Mouse (Mus musculus): ENCODE measurements around the gene Gm6588. TPM values are rescaled to one million over a fixed set of nuclear protein-coding genes. Genes with fewer than 3 reads are reported as not detected.

Gm6588 gene
- polyA plus RNA-seq, 1 experiment: not detected

GRCm38 (mm10) chr5:112419535-112419934 is 29.7 kb upstream of the Gm6588 start:
- Histone ChIP-seq H3K4me3 (replicated peaks) (no peak overlapping the region), H3K27me3 (ENCODE audit: control insufficient read depth) (peaks cover 9% of the 10 kb centered on the region), H3K4me1 (ENCODE audit: control insufficient read depth) (no peaks in the 10 kb centered on the region), H3K9me3 (ENCODE audit: control insufficient read depth, low read length) (no peaks in the 10 kb centered on the region), H3K36me3 (ENCODE audit: control insufficient read depth) (no peaks in the 10 kb centered on the region)
- no peak for TF ChIP-seq TAL1 (IDR thresholded peaks at IDR 0.05; ENCODE audit: low read length)
- TF ChIP-seq GATA1 (IDR thresholded peaks at IDR 0.05; ENCODE audit: low read length): no peak

GRCm38 (mm10) chr5:112426635-112427034 is 22.6 kb upstream of the Gm6588 start:
- H3K4me3 ChIP-seq (replicated peaks): no peak overlapping the region
- TF ChIP-seq GATA1 (IDR thresholded peaks at IDR 0.05; ENCODE audit: low read length) (no peak), TAL1 (IDR thresholded peaks at IDR 0.05; ENCODE audit: low read length) (no peak)
- H3K36me3 ChIP-seq (ENCODE audit: control insufficient read depth): no peaks in the 10 kb centered on the region
- H3K27me3 ChIP-seq (ENCODE audit: control insufficient read depth): peaks cover 22% of the 10 kb centered on the region
- no peaks in the 10 kb centered on the region for H3K9me3 ChIP-seq (ENCODE audit: control insufficient read depth, low read length)
- H3K4me1 ChIP-seq (ENCODE audit: control insufficient read depth): no peaks in the 10 kb centered on the region

GRCm38 (mm10) chr5:112427283-112427682 is 21.9 kb upstream of the Gm6588 start:
- H3K4me3 ChIP-seq (replicated peaks): no peak overlapping the region
- H3K36me3 ChIP-seq (ENCODE audit: control insufficient read depth): no peaks in the 10 kb centered on the region
- H3K4me1 ChIP-seq (ENCODE audit: control insufficient read depth): no peaks in the 10 kb centered on the region
- no peak for TF ChIP-seq GATA1 (IDR thresholded peaks at IDR 0.05; ENCODE audit: low read length)
- no peak for TF ChIP-seq TAL1 (IDR thresholded peaks at IDR 0.05; ENCODE audit: low read length)
- no peaks in the 10 kb centered on the region for H3K9me3 ChIP-seq (ENCODE audit: control insufficient read depth, low read length)
- peaks cover 22% of the 10 kb centered on the region for H3K27me3 ChIP-seq (ENCODE audit: control insufficient read depth)

- no peak overlapping the region for H3K4me3 ChIP-seq (replicated peaks)
- TF ChIP-seq TAL1 (IDR thresholded peaks at IDR 0.05; ENCODE audit: low read length) (no peak), GATA1 (IDR thresholded peaks at IDR 0.05; ENCODE audit: low read length) (no peak)
Observed at GRCm38 (mm10) chr5:112428944-112429343, 20.3 kb upstream of the Gm6588 start.

GRCm38 (mm10) chr5:112431120-112431775 is 18.0 kb upstream of the Gm6588 start:
- Histone ChIP-seq H3K4me1 (ENCODE audit: control insufficient read depth) (no peaks in the 10 kb centered on the region), H3K4me3 (replicated peaks) (no peak overlapping the region), H3K9me3 (ENCODE audit: control insufficient read depth, low read length) (no peaks in the 10 kb centered on the region), H3K36me3 (ENCODE audit: control insufficient read depth) (no peaks in the 10 kb centered on the region), H3K27me3 (ENCODE audit: control insufficient read depth) (peaks cover 10% of the 10 kb centered on the region)
- no peak for TF ChIP-seq TAL1 (IDR thresholded peaks at IDR 0.05; ENCODE audit: low read length)
- no peak for TF ChIP-seq GATA1 (IDR thresholded peaks at IDR 0.05; ENCODE audit: low read length)

More at GRCm38 (mm10) chr5:112428944-112429343, 20.3 kb upstream of the Gm6588 start:
- Histone ChIP-seq H3K36me3 (ENCODE audit: control insufficient read depth) (no peaks in the 10 kb centered on the region), H3K4me1 (ENCODE audit: control insufficient read depth) (no peaks in the 10 kb centered on the region), H3K9me3 (ENCODE audit: control insufficient read depth, low read length) (no peaks in the 10 kb centered on the region), H3K27me3 (ENCODE audit: control insufficient read depth) (peaks cover 18% of the 10 kb centered on the region)

- Histone ChIP-seq H3K27me3 (ENCODE audit: control insufficient read depth) (peaks cover 10% of the 10 kb centered on the region), H3K9me3 (ENCODE audit: control insufficient read depth, low read length) (no peaks in the 10 kb centered on the region), H3K36me3 (ENCODE audit: control insufficient read depth) (no peaks in the 10 kb centered on the region), H3K4me3 (replicated peaks) (no peak overlapping the region), H3K4me1 (ENCODE audit: control insufficient read depth) (no peaks in the 10 kb centered on the region)
- no peak for TF ChIP-seq TAL1 (IDR thresholded peaks at IDR 0.05; ENCODE audit: low read length)
- TF ChIP-seq GATA1 (IDR thresholded peaks at IDR 0.05; ENCODE audit: low read length): no peak
Observed at GRCm38 (mm10) chr5:112432033-112432432, 17.2 kb upstream of the Gm6588 start.

- Histone ChIP-seq H3K9me3 (ENCODE audit: control insufficient read depth, low read length) (no peaks in the 10 kb centered on the region), H3K36me3 (ENCODE audit: control insufficient read depth) (no peaks in the 10 kb centered on the region), H3K27me3 (ENCODE audit: control insufficient read depth) (peaks cover 10% of the 10 kb centered on the region), H3K4me3 (replicated peaks) (no peak overlapping the region), H3K4me1 (ENCODE audit: control insufficient read depth) (no peaks in the 10 kb centered on the region)
- TF ChIP-seq TAL1 (IDR thresholded peaks at IDR 0.05; ENCODE audit: low read length) (no peak), GATA1 (IDR thresholded peaks at IDR 0.05; ENCODE audit: low read length) (no peak)
Observed at GRCm38 (mm10) chr5:112433004-112433403, 16.2 kb upstream of the Gm6588 start.

- TF ChIP-seq GATA1 (IDR thresholded peaks at IDR 0.05; ENCODE audit: low read length) (no peak), TAL1 (IDR thresholded peaks at IDR 0.05; ENCODE audit: low read length) (no peak)
- H3K9me3 ChIP-seq (ENCODE audit: control insufficient read depth, low read length): no peaks in the 10 kb centered on the region
- no peaks in the 10 kb centered on the region for H3K27me3 ChIP-seq (ENCODE audit: control insufficient read depth)
Observed at GRCm38 (mm10) chr5:112438535-112438934, 10.7 kb upstream of the Gm6588 start.

GRCm38 (mm10) chr5:112453088-112453487 is 3.9 kb downstream of the Gm6588 start:
- Histone ChIP-seq H3K36me3 (ENCODE audit: control insufficient read depth) (no peaks in the 10 kb centered on the region), H3K4me1 (ENCODE audit: control insufficient read depth) (no peaks in the 10 kb centered on the region), H3K27me3 (ENCODE audit: control insufficient read depth) (no peaks in the 10 kb centered on the region; the same call in 1 of the 2 replicates), H3K9me3 (ENCODE audit: control insufficient read depth, low read length) (no peaks in the 10 kb centered on the region), H3K4me3 (replicated peaks) (no peak overlapping the region)
- TF ChIP-seq TAL1 (IDR thresholded peaks at IDR 0.05; ENCODE audit: low read length) (no peak), GATA1 (IDR thresholded peaks at IDR 0.05; ENCODE audit: low read length) (no peak)

More at GRCm38 (mm10) chr5:112438535-112438934, 10.7 kb upstream of the Gm6588 start:
- Histone ChIP-seq H3K36me3 (ENCODE audit: control insufficient read depth) (no peaks in the 10 kb centered on the region), H3K4me1 (ENCODE audit: control insufficient read depth) (no peaks in the 10 kb centered on the region), H3K4me3 (replicated peaks) (no peak overlapping the region)

All from erythroblast, embryonic 14.5 days (primary cell).